Mouse (Mus musculus) thymus, adult 2 months (tissue): Measurements from ENCODE around the gene Prickle1.

Source experiments
- CTCF ChIP-seq: fragments of 200-500 bp; IDR thresholded peaks from 2 replicates; pipeline ENCODE4 v1.5.1; 2012; ENCODE audit warnings: mild to moderate bottlenecking, control low read depth, low read length, moderate library complexity, borderline replicate concordance; ENCODE audit not compliant: control insufficient read depth, poor library complexity, insufficient read depth; ENCODE audit errors: extremely low read depth
- POLR2A ChIP-seq: fragments of 200-500 bp; IDR thresholded peaks from 2 replicates; pipeline ENCODE4 v1.6.1; 2012; ENCODE audit warnings: mild to moderate bottlenecking, low read length, control low read depth, moderate library complexity; ENCODE audit not compliant: control insufficient read depth, poor library complexity, insufficient read depth; ENCODE audit errors: extremely low read depth

- TF ChIP-seq CTCF (no peak), POLR2A (no peak)
These were observed 1.3 kb upstream of the Prickle1 start for GRCm38 (mm10) chr15:93596991-93597390.
